Mouse (Mus musculus) cerebellum, postnatal 25 days (tissue): ENCODE results near the gene Fam104a.

Source experiments
- DNase-seq, 2 experiments: peaks; one replicate each; pipeline ENCODE4 v3.0.0; 2021; ENCODE audit warnings: mixed read lengths in 2 of 2

Fam104a gene

DNA sequence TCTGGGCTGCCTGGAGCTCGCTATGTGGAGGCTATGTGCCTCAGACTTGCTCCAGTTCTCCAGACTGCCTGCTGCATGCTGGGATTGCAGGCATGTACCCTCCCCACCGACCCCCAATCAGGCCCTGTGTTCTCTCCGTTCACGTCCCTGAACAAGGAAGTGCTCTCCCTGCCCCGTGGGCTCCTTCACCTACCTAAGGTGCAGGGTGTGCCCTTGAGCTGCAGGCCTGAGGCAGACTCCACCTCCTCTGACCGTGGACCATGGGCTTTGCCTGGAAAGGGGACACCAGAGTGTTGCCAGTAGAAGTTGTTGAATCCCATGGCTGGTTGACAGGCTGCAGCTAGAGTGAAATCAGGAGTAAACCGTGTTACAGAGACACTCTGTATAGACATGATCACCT is 15.7 kb upstream of the Fam104a start:
- DNase-seq: no peak

GRCm38 (mm10) chr11:113698013-113698545 is 14.1 kb upstream of the Fam104a start:
- no peak for DNase-seq

DNA sequence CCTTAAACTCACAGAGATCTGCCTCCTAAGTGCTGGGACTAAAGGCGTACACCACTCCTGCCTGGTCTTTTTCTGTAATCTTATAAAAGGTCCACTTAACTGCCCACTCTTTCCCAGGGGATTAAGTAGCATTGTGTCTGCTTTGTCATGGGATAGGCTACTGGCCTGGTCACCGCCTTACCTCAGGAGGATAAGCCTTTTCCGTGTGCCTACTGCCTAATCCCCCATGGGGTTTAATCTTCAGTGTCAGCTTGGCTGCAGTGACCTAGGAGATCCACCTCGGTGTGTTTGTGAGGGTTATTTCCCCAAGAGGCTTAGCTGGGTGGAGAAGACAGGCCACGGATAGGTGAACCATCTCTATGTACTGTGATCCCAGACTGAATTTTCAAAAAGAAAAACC is 13.6 kb upstream of the Fam104a start:
- DNase-seq: no peak

DNA sequence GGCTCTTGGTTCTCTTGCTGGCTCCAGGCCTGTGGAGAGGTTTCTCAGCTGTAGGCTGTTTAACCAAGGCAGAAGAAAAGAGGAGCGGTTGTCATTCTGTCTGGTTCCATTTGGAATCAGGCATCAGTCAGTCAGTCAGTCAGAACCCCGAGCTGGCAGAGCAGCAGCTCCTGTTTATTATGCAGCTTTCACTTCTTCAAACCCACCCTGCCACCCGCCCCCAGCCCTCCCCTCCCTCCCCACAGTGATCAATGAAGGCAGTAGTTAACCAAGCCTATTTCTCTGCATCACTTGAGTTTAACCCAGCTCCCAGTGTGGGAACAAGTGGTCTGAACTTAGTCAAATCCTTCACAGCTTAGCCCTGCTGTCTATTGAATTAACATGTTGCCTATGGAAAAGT is 7.9 kb upstream of the Fam104a start:
- no peak for DNase-seq

DNA sequence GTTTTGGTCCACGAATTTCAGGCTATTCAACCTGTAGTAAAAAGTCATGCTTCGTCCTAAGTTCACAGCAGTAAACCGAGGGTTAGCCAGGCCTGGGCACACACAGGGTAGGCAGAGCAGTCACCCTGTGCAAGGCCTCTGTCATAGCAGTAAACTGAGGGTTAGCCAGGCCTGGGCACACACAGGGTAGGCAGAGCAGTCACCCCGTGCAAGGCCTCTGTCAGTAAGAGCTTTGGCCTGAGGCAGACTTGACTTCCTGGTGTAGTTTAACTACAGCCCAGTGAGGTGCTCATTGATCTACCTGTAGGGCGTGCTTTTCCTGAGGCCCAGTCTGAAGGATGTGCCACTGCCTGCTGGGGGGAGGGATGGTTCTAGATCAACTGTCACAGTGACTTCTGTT is 7.4 kb upstream of the Fam104a start:
- no peak for DNase-seq

- DNase-seq: no peak
Observed at GRCm38 (mm10) chr11:113690506-113690905, 6.6 kb upstream of the Fam104a start.

- DNase-seq: no peak
Observed at GRCm38 (mm10) chr11:113687031-113687430, 3.1 kb upstream of the Fam104a start.

DNA sequence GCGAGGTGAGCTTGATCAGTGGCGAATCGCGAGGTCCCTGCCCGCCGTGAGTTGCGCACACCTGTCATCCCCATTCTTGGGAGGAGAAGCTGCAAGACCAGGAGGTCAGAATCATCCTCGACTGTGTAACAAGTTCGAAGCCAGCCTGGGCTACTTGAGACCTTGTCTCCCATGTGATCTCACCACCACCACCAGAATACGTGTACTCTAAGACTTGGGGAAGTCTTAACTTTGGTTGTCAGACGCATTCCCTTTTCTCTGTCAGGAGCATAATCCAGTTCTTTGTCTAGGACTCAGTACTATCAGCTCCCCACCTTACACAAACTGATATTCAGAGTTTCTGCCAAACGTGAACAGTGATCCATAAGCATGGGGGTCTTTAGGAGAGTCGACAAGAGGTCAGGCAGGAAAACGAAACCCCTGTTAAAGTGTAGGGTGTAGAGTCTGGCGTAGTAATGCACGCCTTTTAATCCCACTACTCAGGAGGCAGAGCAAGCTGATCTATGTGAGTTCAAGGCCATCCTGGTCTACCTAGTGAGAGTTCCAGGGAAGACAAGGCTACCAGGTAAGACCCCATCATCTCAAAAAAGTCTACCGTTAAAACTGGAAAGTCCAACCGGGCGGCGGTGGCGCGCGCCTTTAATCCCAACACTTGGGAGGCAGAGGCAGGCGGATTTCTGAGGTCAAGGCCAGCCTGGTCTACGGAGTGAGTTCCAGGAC is 912 bp upstream of the Fam104a start:
- no peak for DNase-seq

DNA sequence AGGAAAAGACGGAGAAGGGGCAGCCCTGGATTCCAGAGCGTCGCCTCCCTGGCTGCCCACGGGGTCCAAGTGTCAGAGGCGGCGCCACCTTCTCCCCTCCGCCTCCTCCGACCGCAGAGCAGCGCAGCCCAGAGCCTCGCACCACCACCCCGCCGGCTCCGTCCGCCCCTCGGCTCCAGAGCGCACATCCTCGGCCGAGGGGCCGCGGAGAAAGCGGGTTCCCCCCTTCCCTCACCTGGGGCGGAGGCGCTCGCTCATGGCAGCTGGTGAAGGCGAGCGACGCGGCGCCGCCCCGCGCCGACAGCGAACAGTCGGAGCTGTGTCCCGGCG is 363 bp downstream of the Fam104a start:
- no peak for DNase-seq

DNA sequence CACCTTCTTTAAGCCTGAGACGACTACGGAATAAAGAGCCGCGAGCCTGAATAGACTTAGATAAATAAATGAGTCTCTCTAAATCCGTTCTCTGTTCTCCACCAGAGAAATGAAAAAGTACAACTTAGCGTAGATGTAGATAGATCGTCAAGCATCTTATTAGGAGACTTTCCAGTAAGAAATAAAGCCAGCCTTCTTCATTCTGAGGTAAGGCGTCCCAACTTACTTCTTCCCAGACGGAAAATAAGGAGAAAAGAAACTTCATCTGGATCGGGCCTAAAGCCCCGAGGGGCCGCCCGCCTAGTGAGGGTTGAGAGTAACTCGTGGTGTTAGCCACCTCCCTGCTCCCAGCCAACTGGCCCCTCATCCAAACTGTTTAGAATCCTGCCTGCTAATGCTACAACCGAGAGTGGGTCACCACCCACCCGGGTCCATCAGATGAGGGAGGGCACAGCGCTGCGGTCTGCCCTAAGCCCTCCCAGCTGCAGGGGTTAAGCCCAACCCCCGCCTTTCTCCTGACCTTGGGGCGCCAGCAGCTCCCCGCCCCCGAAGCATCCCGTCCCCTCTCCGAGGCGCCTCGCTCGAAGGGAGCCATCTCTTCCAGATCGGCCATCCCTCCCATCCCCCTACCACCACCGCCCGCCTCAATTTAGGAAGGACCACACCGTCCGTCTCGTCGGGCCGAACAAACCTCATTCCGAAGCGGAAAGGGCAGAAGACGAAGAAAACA is 893 bp downstream of the Fam104a start:
- peak in 1 of 2 experiments; percentile 62 for DNase-seq

GRCm38 (mm10) chr11:113681979-113682378 is 2.0 kb downstream of the Fam104a start:
- no peak for DNase-seq

GRCm38 (mm10) chr11:113680954-113681353 is 3.0 kb downstream of the Fam104a start:
- no peak for DNase-seq

DNA sequence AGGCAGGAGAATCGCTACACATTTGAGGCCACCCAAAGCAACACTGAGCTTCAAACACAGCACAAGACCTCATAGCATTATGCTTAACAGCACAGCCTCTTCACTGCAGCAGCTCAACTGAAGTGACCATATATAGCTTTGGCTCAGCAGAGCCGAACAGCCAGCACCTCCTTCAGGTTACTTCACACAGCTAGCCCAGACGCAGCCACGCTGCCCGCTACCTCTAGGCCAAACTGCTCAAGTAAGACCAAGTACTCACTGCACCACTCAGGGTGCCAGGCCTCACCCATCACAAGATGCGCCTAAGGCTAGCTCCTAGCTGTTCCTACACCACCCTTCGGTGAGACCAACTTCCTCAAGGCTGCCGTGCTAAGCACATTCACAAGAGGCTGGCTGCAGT is 5.6 kb downstream of the Fam104a start:
- DNase-seq: peak in 1 of 2 experiments; percentile 49

DNA sequence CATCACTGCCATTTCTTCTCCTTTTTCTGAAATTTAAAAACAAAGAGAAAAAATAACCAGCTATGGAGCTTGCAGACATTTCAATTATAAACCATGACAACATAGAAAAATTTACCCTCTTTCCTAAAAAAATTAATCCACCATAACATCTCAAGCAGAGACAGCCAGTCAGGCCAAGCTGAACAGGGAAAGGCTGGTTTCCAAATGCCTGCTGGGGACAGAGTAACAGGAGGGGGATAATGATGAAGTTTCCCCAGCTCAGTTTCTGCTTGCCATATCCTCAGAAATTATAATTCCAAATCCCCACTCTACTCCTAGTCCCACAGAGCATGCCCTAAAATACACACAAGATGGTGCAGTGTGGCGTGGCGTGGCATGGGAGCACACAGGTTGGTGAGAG is 6.6 kb downstream of the Fam104a start:
- peak in 1 of 2 experiments; percentile 31 for DNase-seq

GRCm38 (mm10) chr11:113676847-113677246 is 7.1 kb downstream of the Fam104a start:
- DNase-seq: no peak

DNA sequence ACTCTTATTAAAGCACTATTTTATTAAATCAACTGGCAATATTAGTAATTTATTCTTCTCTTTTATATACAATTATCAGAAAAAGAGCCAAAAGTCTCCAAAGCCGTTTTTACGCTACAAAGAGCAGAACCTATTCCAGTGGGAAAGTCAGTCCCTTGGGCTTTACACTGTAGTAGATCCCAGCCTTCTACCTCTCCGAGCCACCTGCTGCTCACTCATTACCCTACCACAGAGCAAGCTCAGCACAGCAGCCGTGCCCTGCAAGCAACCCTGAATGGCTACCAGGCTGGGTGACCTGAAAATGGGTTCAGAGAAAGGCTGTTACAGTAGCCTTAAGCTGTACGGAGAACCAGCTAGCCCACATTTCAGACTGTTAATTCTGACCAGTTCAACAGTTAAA is 9.4 kb downstream of the Fam104a start:
- DNase-seq: no peak

DNA sequence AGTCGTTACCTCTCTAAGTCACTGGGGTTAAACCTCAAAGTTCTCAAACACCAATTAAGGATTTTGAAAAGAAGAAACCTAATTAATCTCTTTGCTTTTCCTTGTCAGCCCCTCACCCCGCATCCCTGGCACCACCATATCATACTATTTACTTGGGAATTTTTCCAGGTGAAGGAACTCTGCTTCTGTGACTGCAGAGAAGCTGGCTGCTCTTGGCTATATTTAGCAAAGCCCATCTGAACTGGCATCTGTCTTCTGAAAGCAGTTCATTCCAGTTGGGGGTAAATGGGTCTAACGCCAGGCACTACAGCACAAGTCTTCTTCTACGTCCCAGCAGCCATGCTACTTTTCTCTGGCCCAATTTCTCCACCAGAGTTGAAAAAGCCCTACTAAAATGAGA is 10.3 kb downstream of the Fam104a start:
- DNase-seq: peak in 1 of 2 experiments; percentile 38

DNA sequence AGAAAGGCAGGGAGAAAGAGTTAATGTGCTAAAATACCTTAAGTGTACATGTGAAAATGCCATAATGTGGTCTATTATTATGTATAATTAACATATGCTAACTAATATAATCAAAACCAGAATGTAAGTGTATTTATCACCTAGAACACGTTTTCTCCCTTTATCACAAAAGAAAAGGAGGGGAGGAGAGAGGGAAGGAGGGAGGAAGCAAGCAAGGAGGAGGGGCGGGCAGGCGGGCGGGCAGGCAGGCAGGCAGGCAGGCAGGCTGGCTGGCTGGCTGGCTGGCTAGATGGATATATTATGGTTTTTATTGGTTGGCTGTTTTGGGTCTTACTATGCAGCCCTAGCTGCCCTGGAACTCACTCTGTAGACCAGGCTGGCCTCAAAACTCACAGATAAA is 14.2 kb downstream of the Fam104a start:
- no peak for DNase-seq

GRCm38 (mm10) chr11:113668857-113669256 is 15.1 kb downstream of the Fam104a start:
- no peak for DNase-seq

GRCm38 (mm10) chr11:113667704-113668103 is 16.3 kb downstream of the Fam104a start:
- DNase-seq: no peak

GRCm38 (mm10) chr11:113667122-113667521 is 16.8 kb downstream of the Fam104a start:
- peak in 1 of 2 experiments; percentile 32 for DNase-seq

DNA sequence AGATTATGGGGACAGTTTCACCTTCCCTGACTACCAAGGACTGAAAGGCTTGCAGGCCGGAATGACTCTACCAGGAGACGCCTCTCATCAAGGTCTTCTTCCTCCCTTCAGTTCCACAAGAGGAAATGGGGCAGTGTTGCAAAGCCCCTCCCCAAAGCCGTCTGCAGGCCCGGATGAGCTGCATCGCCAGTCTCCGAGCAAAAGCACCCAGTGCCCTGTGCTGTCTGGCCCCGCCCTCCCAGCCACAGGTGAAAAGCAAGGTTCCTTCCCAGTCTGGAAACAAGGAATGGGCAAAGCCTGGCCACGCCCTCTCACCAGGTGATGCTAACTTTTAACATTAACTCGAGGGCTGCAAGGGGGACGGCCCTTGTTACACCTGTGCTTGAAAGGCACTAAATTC is 17.3 kb downstream of the Fam104a start:
- DNase-seq: peak in 1 of 2 experiments; percentile 42

- no peak for DNase-seq
Observed at GRCm38 (mm10) chr11:113666205-113666604, 17.8 kb downstream of the Fam104a start.

DNA sequence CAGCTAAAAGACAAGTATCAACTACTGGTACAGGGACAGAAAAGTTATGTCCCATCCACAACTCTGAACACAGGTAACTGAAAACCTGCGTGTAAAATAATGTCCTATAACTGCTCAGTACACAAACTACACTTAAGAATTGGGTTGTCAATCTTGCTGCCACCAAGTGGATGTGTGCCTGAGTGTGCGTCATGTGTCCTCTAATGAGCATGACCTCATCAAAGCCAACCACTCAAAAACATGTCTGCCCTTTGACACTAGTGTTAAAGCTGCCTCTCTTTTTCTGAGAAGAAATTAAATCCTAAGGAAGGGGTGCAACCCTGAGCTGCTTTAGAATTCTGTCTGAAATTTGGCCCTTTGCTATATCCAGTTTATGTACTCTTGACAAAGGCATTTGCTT is 19.7 kb downstream of the Fam104a start:
- DNase-seq: no peak
